Mouse (Mus musculus) testis, adult 2 months (tissue): Measurements from ENCODE around the gene Cpsf4l. TPM values are rescaled to one million over a fixed set of nuclear protein-coding genes. Genes with fewer than 3 reads are reported as not detected.

ENCODE experiments used
- H3K27ac ChIP-seq: fragments of 200-500 bp; 2 replicates; pipeline ENCODE4 v1.5.1; 2012; ENCODE audit warnings: low read depth, low read length; ENCODE audit not compliant: control insufficient read depth, insufficient read depth
- H3K27me3 ChIP-seq: fragments of 200-500 bp; 2 replicates; pipeline ENCODE4 v1.6.1; 2012; ENCODE audit warnings: mild to moderate bottlenecking, low read length, moderate library complexity; ENCODE audit not compliant: control insufficient read depth, insufficient read depth
- H3K36me3 ChIP-seq: fragments of 200-500 bp; 2 replicates; pipeline ENCODE4 v1.6.1; 2012; ENCODE audit warnings: mild to moderate bottlenecking, low read length; ENCODE audit not compliant: control insufficient read depth, insufficient read depth
- H3K4me1 ChIP-seq: fragments of 200-500 bp; 2 replicates; pipeline ENCODE4 v1.6.1; 2012; ENCODE audit warnings: low read length; ENCODE audit not compliant: control insufficient read depth, insufficient read depth
- H3K4me3 ChIP-seq: fragments of 200-500 bp; 2 replicates; pipeline ENCODE4 v1.5.1; 2012; ENCODE audit warnings: low read depth, mild to moderate bottlenecking, low read length, moderate library complexity, mixed read lengths; ENCODE audit not compliant: control insufficient read depth
- CTCF ChIP-seq: fragments of 200-500 bp; IDR thresholded peaks from 2 replicates; pipeline ENCODE4 v1.5.1; 2012; ENCODE audit warnings: low read depth, mild to moderate bottlenecking, inconsistent platforms, low read length, moderate library complexity; ENCODE audit not compliant: control insufficient read depth, insufficient read depth, insufficient replicate concordance
- POLR2A ChIP-seq: fragments of 200-500 bp; IDR thresholded peaks from 2 replicates; pipeline ENCODE4 v1.6.1; 2012; ENCODE audit warnings: low read depth, mild to moderate bottlenecking, inconsistent platforms, low read length, moderate library complexity; ENCODE audit not compliant: control insufficient read depth
- polyA plus RNA-seq: library from polyadenylated mRNA; depleted of rRNA; stranded (reverse); fragments of >200 nt; gene quantifications from 2 replicates; pipeline ENCODE4 v1.2.3, GENCODE M21; 2012

The Cpsf4l gene
- polyA plus RNA-seq, 1 experiment: 80.7 TPM

GRCm38 (mm10) chr11:113683627-113683956 is 26.2 kb downstream of the Cpsf4l start:
- H3K4me1 ChIP-seq: peaks cover 6% of the 10 kb centered on the region
- H3K4me3 ChIP-seq: peak overlapping the region; percentile 93
- H3K36me3 ChIP-seq: no peaks in the 10 kb centered on the region
- H3K27me3 ChIP-seq: no peaks in the 10 kb centered on the region
- H3K27ac ChIP-seq: peak overlapping the region; percentile 90
- no peak for TF ChIP-seq POLR2A
- TF ChIP-seq CTCF: no peak

- H3K4me3 ChIP-seq: peak overlapping the region; percentile 93
- H3K27ac ChIP-seq: peak overlapping the region; percentile 90
- H3K36me3 ChIP-seq: 0 out of 2 replicates have a peak, but pooled peaks cover 3% of the 10 kb centered on the region
- H3K27me3 ChIP-seq: no peaks in the 10 kb centered on the region
- H3K4me1 ChIP-seq: peaks cover 8% of the 10 kb centered on the region
- no peak for TF ChIP-seq POLR2A
- TF ChIP-seq CTCF: no peak
Measured at GRCm38 (mm10) chr11:113682897-113683626, 26.8 kb downstream of the Cpsf4l start.

DNA sequence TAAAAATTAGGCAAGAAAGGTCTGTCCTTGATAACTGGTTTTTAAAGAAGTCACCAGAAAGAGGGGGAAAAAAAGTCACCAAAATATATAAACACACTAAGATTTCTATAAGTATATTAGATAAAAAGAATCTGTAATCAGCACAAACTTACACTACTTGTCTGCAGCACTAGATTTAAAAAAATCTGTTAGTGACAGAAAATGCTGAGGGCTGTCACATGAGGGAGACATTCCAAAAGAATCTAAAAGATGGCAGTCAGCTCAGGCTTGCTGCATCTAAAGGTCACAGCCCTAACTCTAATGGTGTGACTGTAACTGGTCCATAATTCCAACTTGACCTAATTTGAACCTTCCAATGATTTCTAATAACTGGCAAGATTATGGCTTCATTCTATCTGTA is 27.8 kb downstream of the Cpsf4l start:
- H3K27me3 ChIP-seq: no peaks in the 10 kb centered on the region
- no peak overlapping the region for H3K27ac ChIP-seq
- TF ChIP-seq POLR2A (no peak), CTCF (no peak)
- H3K4me1 ChIP-seq: peaks cover 8% of the 10 kb centered on the region
- peaks cover 3% of the 10 kb centered on the region; the same call in 1 of the 2 replicates for H3K36me3 ChIP-seq
- H3K4me3 ChIP-seq: peak overlapping the region; percentile 53; the same call in 1 of the 2 replicates

DNA sequence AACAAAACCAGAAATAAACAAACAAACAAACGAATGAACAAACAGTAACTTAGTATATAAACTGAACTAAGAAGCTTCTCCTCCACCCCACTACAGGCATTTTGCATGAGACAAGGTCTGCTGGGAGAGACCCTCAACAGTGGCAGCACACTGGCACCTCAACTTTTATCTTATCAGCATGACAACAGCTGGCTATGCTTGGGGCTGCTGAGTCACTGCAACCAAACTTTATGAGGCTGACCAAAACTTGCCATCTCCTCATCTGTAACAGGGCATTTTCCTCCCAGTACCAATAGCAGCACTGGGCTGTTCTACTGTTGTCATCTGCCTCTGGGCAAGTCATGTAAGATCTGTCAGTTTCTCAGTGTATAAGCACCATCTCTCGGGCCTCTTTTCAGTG is 28.9 kb downstream of the Cpsf4l start:
- Histone ChIP-seq H3K27me3 (no peaks in the 10 kb centered on the region), H3K27ac (no peak overlapping the region), H3K4me1 (peaks cover 8% of the 10 kb centered on the region), H3K4me3 (peak overlapping the region; percentile 5), H3K36me3 (peaks cover 4% of the 10 kb centered on the region)
- TF ChIP-seq CTCF (no peak), POLR2A (no peak)

DNA sequence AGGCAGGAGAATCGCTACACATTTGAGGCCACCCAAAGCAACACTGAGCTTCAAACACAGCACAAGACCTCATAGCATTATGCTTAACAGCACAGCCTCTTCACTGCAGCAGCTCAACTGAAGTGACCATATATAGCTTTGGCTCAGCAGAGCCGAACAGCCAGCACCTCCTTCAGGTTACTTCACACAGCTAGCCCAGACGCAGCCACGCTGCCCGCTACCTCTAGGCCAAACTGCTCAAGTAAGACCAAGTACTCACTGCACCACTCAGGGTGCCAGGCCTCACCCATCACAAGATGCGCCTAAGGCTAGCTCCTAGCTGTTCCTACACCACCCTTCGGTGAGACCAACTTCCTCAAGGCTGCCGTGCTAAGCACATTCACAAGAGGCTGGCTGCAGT is 31.4 kb downstream of the Cpsf4l start:
- TF ChIP-seq CTCF: no peak
- TF ChIP-seq POLR2A: no peak
- Histone ChIP-seq H3K36me3 (peaks cover 5% of the 10 kb centered on the region), H3K4me1 (peaks cover 4% of the 10 kb centered on the region), H3K27me3 (no peaks in the 10 kb centered on the region), H3K27ac (peak overlapping the region; percentile 17; the same call in 1 of the 2 replicates), H3K4me3 (0 out of 2 replicates have a peak overlapping the region, but pooled peaks have one; percentile 4)

DNA sequence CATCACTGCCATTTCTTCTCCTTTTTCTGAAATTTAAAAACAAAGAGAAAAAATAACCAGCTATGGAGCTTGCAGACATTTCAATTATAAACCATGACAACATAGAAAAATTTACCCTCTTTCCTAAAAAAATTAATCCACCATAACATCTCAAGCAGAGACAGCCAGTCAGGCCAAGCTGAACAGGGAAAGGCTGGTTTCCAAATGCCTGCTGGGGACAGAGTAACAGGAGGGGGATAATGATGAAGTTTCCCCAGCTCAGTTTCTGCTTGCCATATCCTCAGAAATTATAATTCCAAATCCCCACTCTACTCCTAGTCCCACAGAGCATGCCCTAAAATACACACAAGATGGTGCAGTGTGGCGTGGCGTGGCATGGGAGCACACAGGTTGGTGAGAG is 32.4 kb downstream of the Cpsf4l start:
- H3K36me3 ChIP-seq: peaks cover 5% of the 10 kb centered on the region

GRCm38 (mm10) chr11:113676847-113677246 is 33.0 kb downstream of the Cpsf4l start:
- Histone ChIP-seq H3K27me3 (no peaks in the 10 kb centered on the region), H3K27ac (no peak overlapping the region), H3K4me3 (no peak overlapping the region), H3K36me3 (peaks cover 5% of the 10 kb centered on the region), H3K4me1 (peaks cover 2% of the 10 kb centered on the region; the same call in 1 of the 2 replicates)
- TF ChIP-seq POLR2A: no peak
- TF ChIP-seq CTCF: no peak

More for the DNA sequence above, 32.4 kb downstream of the Cpsf4l start:
- H3K4me1 ChIP-seq: peaks cover 2% of the 10 kb centered on the region; the same call in 1 of the 2 replicates
- no peak overlapping the region for H3K4me3 ChIP-seq
- TF ChIP-seq POLR2A (no peak), CTCF (no peak)
- no peak overlapping the region for H3K27ac ChIP-seq
- no peaks in the 10 kb centered on the region for H3K27me3 ChIP-seq
